Mouse (Mus musculus) intestine, embryonic 16.5 days (tissue): ENCODE measurements around the gene Olfr299. TPM values are rescaled to one million over a fixed set of nuclear protein-coding genes. Genes with fewer than 3 reads are reported as not detected.

Experiments used
- ATAC-seq: fragments of 200-750 bp; cut with Nextera tagmentation; 2 replicates; pipeline ENCODE4 v1.8.0; 2017; ENCODE audit warnings: moderate TSS enrichment, moderate library complexity
- H3K27ac ChIP-seq: fragments of 300-500 bp; sonication (generic); 2 replicates; pipeline ENCODE4 v1.5.1; 2014; ENCODE audit warnings: mild to moderate bottlenecking, low read length
- H3K27me3 ChIP-seq: fragments of 300-500 bp; sonication (generic); replicated peaks from 2 replicates; pipeline ENCODE4 v1.6.1; 2014; ENCODE audit warnings: low read length, control low read depth, mixed read lengths; ENCODE audit not compliant: control insufficient read depth, insufficient read depth
- H3K36me3 ChIP-seq: fragments of 300-500 bp; sonication (generic); 2 replicates; pipeline ENCODE4 v1.6.1; 2014; ENCODE audit warnings: low read length, control low read depth; ENCODE audit not compliant: control insufficient read depth, insufficient read depth
- H3K4me1 ChIP-seq: fragments of 300-500 bp; sonication (generic); 2 replicates; pipeline ENCODE4 v1.6.1; 2014; ENCODE audit warnings: low read length, control low read depth, mixed read lengths; ENCODE audit not compliant: control insufficient read depth, insufficient read depth
- H3K4me2 ChIP-seq: fragments of 300-500 bp; sonication (generic); 2 replicates; pipeline ENCODE4 v1.6.1; 2014; ENCODE audit warnings: low read depth, low read length, control low read depth
- H3K4me3 ChIP-seq: fragments of 300-500 bp; sonication (generic); 2 replicates; pipeline ENCODE4 v1.5.1; 2014; ENCODE audit warnings: mild to moderate bottlenecking, low read length
- H3K9ac ChIP-seq: fragments of 300-500 bp; sonication (generic); 2 replicates; pipeline ENCODE4 v1.6.1; 2014; ENCODE audit warnings: low read depth, low read length
- H3K9me3 ChIP-seq: fragments of 300-500 bp; sonication (generic); 2 replicates; pipeline ENCODE4 v1.6.1; 2016; ENCODE audit warnings: low read length, control low read depth; ENCODE audit not compliant: control insufficient read depth
- WGBS: fragments of 180-500 bp; shearing (Covaris S2); extraction: QIAGEN DNeasy Blood & Tissue Kit; methylation state at CpG from one replicate; pipeline ENCODE4 v1.1.7; 2014; 5-methylcytosine and 5-hydroxymethylcytosine counted together
- polyA plus RNA-seq: library from polyadenylated mRNA; unstranded; fragments of >200 nt; fragmentation: Nextera tagmentation; extraction: Ambion mirVana; gene quantifications from 2 replicates; pipeline ENCODE4 v1.2.1, GENCODE M21; 2015

The Olfr299 gene
- not detected in 2 replicates for polyA plus RNA-seq

- WGBS = 89% methylated on average over 1 of the region's 1 CpGs
- H3K27me3 ChIP-seq = no peaks in the 10 kb centered on the region
These were observed at the start of gene Olfr299 for GRCm38 (mm10) chr7:86459621-86460020. Olfr299 (plus strand) TSS chr7:86459921.

GRCm38 (mm10) chr7:86492384-86492783 lies 32.7 kb downstream of the Olfr299 start, which contains the start of gene Olfr298:
Olfr298 (minus strand) TSS chr7:86492484.
- no peaks in the 10 kb centered on the region for H3K27me3 ChIP-seq
- no peak within 1 kb of the TSS for H3K9ac ChIP-seq
- ATAC-seq = no peak
- H3K36me3 ChIP-seq = no peaks in the 10 kb centered on the region
- no peak within 1 kb of the TSS for H3K4me2 ChIP-seq
- 83% methylated on average over 1 of the region's 1 CpGs for WGBS
- no peak within 1 kb of the TSS for H3K27ac ChIP-seq
- H3K4me1 ChIP-seq = no peaks in the 10 kb centered on the region
- no peak within 1 kb of the TSS for H3K4me3 ChIP-seq
- no peaks in the 10 kb centered on the region for H3K9me3 ChIP-seq

More at GRCm38 (mm10) chr7:86459621-86460020, at the start of gene Olfr299:
- H3K9ac ChIP-seq = no peak within 1 kb of the TSS
- H3K36me3 ChIP-seq = no peaks in the 10 kb centered on the region
- H3K4me2 ChIP-seq = no peak within 1 kb of the TSS
- H3K4me1 ChIP-seq = no peaks in the 10 kb centered on the region
- no peak for ATAC-seq
- H3K9me3 ChIP-seq = no peaks in the 10 kb centered on the region
- no peak within 1 kb of the TSS for H3K27ac ChIP-seq
- no peak within 1 kb of the TSS for H3K4me3 ChIP-seq

Other genes with a start within 250 kb of the Olfr299 start
- gene Vmn2r76, start 213.6 kb upstream of the Olfr299 start, polyA plus RNA-seq = not detected in 2 replicates
- gene Olfr310, start 182.7 kb upstream of the Olfr299 start, polyA plus RNA-seq = not detected in 2 replicates
- gene Olfr309, start 146.2 kb upstream of the Olfr299 start, polyA plus RNA-seq = not detected in 2 replicates
- gene Olfr308, start 134.3 kb upstream of the Olfr299 start, polyA plus RNA-seq = not detected in 2 replicates
- not detected in 2 replicates for gene Olfr307, start 122.3 kb upstream of the Olfr299 start, polyA plus RNA-seq
- not detected in 2 replicates for gene Olfr305, start 93.0 kb upstream of the Olfr299 start, polyA plus RNA-seq
- not detected in 2 replicates for gene Olfr304, start 73.3 kb upstream of the Olfr299 start, polyA plus RNA-seq
- gene Olfr303, start 62.1 kb upstream of the Olfr299 start, polyA plus RNA-seq = not detected in 2 replicates
- not detected in 2 replicates for gene Olfr301, start 56.1 kb upstream of the Olfr299 start, polyA plus RNA-seq
- not detected in 2 replicates for gene Olfr298, start 32.6 kb downstream of the Olfr299 start, polyA plus RNA-seq
- not detected in 2 replicates for gene Olfr297, start 60.0 kb downstream of the Olfr299 start, polyA plus RNA-seq
- gene Olfr295, start 123.9 kb downstream of the Olfr299 start, polyA plus RNA-seq = not detected in 2 replicates
- not detected in 2 replicates for gene Olfr294, start 156.7 kb downstream of the Olfr299 start, polyA plus RNA-seq
- gene Olfr293, start 189.1 kb downstream of the Olfr299 start, polyA plus RNA-seq = not detected in 2 replicates
- not detected in 2 replicates for gene Olfr292, start 228.4 kb downstream of the Olfr299 start, polyA plus RNA-seq